In genomic region chr5:114383184-114383904, GRCm38 (mm10) we compare ENCODE assay signal across 9 mouse cellular contexts. TPM values are rescaled to one million over a fixed set of nuclear protein-coding genes. Genes with fewer than 3 reads are reported as not detected.
A peak's percentile ranks its signal among the peaks of the same experiment; 100 is the strongest.
DNase-seq lines count a peak whose midpoint lies in the region; TF ChIP-seq lines count a peak whose summit lies in the region.
"Had no signal": no experiment of that assay in that cellular context is flagged by ENCODE, and none has a peak within 500 bp of the region (broad histone marks: within the 10 kb centered on the region; RNA-seq: fewer than 3 reads in every experiment).

No protein-coding gene starts in this region.

- intact Hi-C loops in heart, postnatal 10 days (cut with DNase I), result loop anchor here (2.0 kb wide), 1 partner anchor 69 kb away; no protein-coding TSS in a partner anchor
- intact Hi-C loops in heart, postnatal 25 days (cut with DNase I), result loop anchor here (2.0 to 5.0 kb wide), 3 partner anchors 15 to 59 kb away; partner anchors contain the start of genes Mmab and Mvk

- peaks cover 9% of the 10 kb centered on the region for H3K4me1 ChIP-seq in testis, adult 2 months (ENCODE audit: control insufficient read depth, insufficient read depth, low read length)

- H3K4me3 ChIP-seq in testis, adult 2 months (ENCODE audit: control insufficient read depth, low read depth, low read length), result no peak overlapping the region
- H3K4me3 ChIP-seq: erythroblast, embryonic 14.5 days; lung, embryonic 15.5 days had no signal

- TF ChIP-seq POLR2A in testis, adult 2 months (IDR thresholded peaks at IDR 0.05; ENCODE audit: control insufficient read depth, low read depth, low read length), result no peak

- H3K27ac ChIP-seq in testis, adult 2 months (ENCODE audit: control insufficient read depth, insufficient read depth, low read depth, low read length), result no peak overlapping the region
- H3K27ac ChIP-seq: lung, embryonic 15.5 days had no signal

- TF ChIP-seq CTCF in testis, adult 2 months (IDR thresholded peaks at IDR 0.05; ENCODE audit: control insufficient read depth, insufficient read depth, insufficient replicate concordance, low read depth, low read length), result peak; percentile 60; the same call in 1 of the 2 replicates

- H3K27me3 ChIP-seq in testis, adult 2 months (ENCODE audit: control insufficient read depth, insufficient read depth, low read length), result no peaks in the 10 kb centered on the region
- H3K27me3 ChIP-seq: lung, embryonic 15.5 days had no signal

- peaks cover 1% of the 10 kb centered on the region for H3K36me3 ChIP-seq in testis, adult 2 months (ENCODE audit: control insufficient read depth, insufficient read depth, low read length)

- DNase-seq in heart, postnatal 10 days, result peak; percentile 37 to 59
- DNase-seq in heart, postnatal 25 days (ENCODE audit: low spot score), result no peak
- no peak for DNase-seq in testis, postnatal 14 days (ENCODE audit: low spot score)
- DNase-seq in c-Kit-positive CD71-positive TER-119-positive erythroid progenitor cells, embryonic 14.5 days (ENCODE audit: low spot score), result peak; percentile 53
- DNase-seq in mesoderm, embryonic 11.5 days (ENCODE audit: low read depth, low spot score), result peak; percentile 42
- no peak for DNase-seq in right cerebral cortex, adult 18-20 months

RNA-seq across cellular contexts. Expression of gene Ube3b, which starts 2.9 kb away (rescaled TPM):
- total RNA-seq in heart, postnatal 10 days (2021), result 10 to 100 TPM; 68.1 to 70.7 TPM
- total RNA-seq in heart, postnatal 25 days (2021), result 10 to 100 TPM; 85.4 to 93.5 TPM
- polyA plus RNA-seq in testis, adult 2 months (2012; rRNA removed), result 128 and 142 TPM in 2 replicates

RNA-seq across cellular contexts. Expression of gene Kctd10, which starts 3.0 kb away (rescaled TPM):
- 10 to 100 TPM; 80.7 to 80.8 TPM for total RNA-seq in heart, postnatal 10 days (2021)
- 10 to 100 TPM; 52.2 to 55.0 TPM for total RNA-seq in heart, postnatal 25 days (2021)
- polyA plus RNA-seq in testis, adult 2 months (2012; rRNA removed), result 48.4 and 54.6 TPM in 2 replicates

Comparison
In these comparisons a context has a peak if more than half of its experiments do, and no peak if none do; other contexts are left out.
1. DNase-seq: peak in heart, postnatal 10 days (2 of 2), c-Kit-positive CD71-positive TER-119-positive erythroid progenitor cells, embryonic 14.5 days (single experiment) and mesoderm, embryonic 11.5 days (single experiment); none in heart, postnatal 25 days (single experiment), testis, postnatal 14 days (single experiment) and right cerebral cortex, adult 18-20 months (single experiment).